ENCODE assay signal across 20 mouse cellular contexts in the genomic region with DNA sequence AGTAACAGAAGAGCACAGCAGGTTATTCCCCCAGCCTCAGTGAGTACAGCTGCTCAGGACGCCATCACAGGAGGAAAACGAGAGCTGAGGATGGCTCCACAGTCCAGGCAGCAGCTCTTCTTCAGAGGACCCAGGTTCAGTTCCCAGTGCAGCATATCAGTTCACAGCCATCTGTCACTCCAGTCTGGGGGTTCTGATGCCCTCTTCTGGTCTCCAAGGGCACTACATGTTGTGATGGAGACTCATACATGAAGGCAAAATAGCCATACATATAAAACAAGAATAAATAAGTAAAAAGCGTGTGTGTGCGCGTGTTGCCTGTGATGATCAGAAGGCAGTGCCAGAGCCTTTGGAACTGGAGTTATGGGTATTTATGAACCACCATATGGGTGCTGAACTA. TPM values are rescaled to one million over a fixed set of nuclear protein-coding genes. Genes with fewer than 3 reads are reported as not detected.
DNase-seq lines count a peak whose midpoint lies in the region; ATAC-seq and TF ChIP-seq lines count a peak whose summit lies in the region.
"Had no signal": no experiment of that assay in that cellular context is flagged by ENCODE, and none has a peak within 500 bp of the region (broad histone marks: within the 10 kb centered on the region; RNA-seq: fewer than 3 reads in every experiment).

No protein-coding gene starts in this region.

- H3K4me1 ChIP-seq in hindbrain, postnatal 0 days (ENCODE audit: insufficient read depth, low read length): no peaks in the 10 kb centered on the region
- peaks cover 3% of the 10 kb centered on the region; the same call in 1 of the 2 replicates for H3K4me1 ChIP-seq in hindbrain, embryonic 16.5 days (ENCODE audit: control insufficient read depth, insufficient read depth, low read depth, low read length)
- no peaks in the 10 kb centered on the region for H3K4me1 ChIP-seq in midbrain, postnatal 0 days (ENCODE audit: insufficient read depth, low read length)
- H3K4me1 ChIP-seq in midbrain, embryonic 15.5 days: peaks cover 8% of the 10 kb centered on the region
- H3K4me1 ChIP-seq in stomach, postnatal 0 days (replicated peaks; ENCODE audit: control insufficient read depth, insufficient read depth): no peaks in the 10 kb centered on the region
- H3K4me1 ChIP-seq: embryonic facial prominence, embryonic 13.5 days had no signal

- no peak overlapping the region for H3K9ac ChIP-seq in hindbrain, postnatal 0 days (replicated peaks; ENCODE audit: low read length)
- no peak overlapping the region for H3K9ac ChIP-seq in hindbrain, embryonic 16.5 days (ENCODE audit: low read depth, low read length)
- no peak overlapping the region for H3K9ac ChIP-seq in midbrain, postnatal 0 days (replicated peaks; ENCODE audit: low read length, poor library complexity, severe bottlenecking)
- no peak overlapping the region for H3K9ac ChIP-seq in midbrain, embryonic 15.5 days
- no peak overlapping the region for H3K9ac ChIP-seq in stomach, postnatal 0 days (ENCODE audit: low read length)
- H3K9ac ChIP-seq: embryonic facial prominence, embryonic 13.5 days; hindbrain, embryonic 12.5 days; limb, embryonic 13.5 days had no signal

- H3K36me3 ChIP-seq in hindbrain, postnatal 0 days (ENCODE audit: insufficient read depth, low read length): no peaks in the 10 kb centered on the region
- H3K36me3 ChIP-seq in hindbrain, embryonic 16.5 days (ENCODE audit: control insufficient read depth, insufficient read depth, low read length): no peaks in the 10 kb centered on the region; the same call in 1 of the 2 replicates
- H3K36me3 ChIP-seq in midbrain, postnatal 0 days (ENCODE audit: insufficient read depth, low read length): no peaks in the 10 kb centered on the region; the same call in 1 of the 2 replicates
- H3K36me3 ChIP-seq in midbrain, embryonic 15.5 days (replicated peaks): no peaks in the 10 kb centered on the region
- peaks cover 3% of the 10 kb centered on the region; the same call in 1 of the 2 replicates for H3K36me3 ChIP-seq in stomach, postnatal 0 days (ENCODE audit: control insufficient read depth, insufficient read depth, low read length)
- H3K36me3 ChIP-seq: hindbrain, embryonic 12.5 days had no signal

- H3K27me3 ChIP-seq in hindbrain, postnatal 0 days (ENCODE audit: insufficient read depth, low read length): no peaks in the 10 kb centered on the region
- no peaks in the 10 kb centered on the region for H3K27me3 ChIP-seq in hindbrain, embryonic 16.5 days (replicated peaks; ENCODE audit: control insufficient read depth, insufficient read depth, low read length)
- H3K27me3 ChIP-seq in midbrain, postnatal 0 days (ENCODE audit: insufficient read depth, low read length): no peaks in the 10 kb centered on the region
- H3K27me3 ChIP-seq in midbrain, embryonic 15.5 days (replicated peaks): no peaks in the 10 kb centered on the region
- no peaks in the 10 kb centered on the region for H3K27me3 ChIP-seq in stomach, postnatal 0 days (ENCODE audit: control insufficient read depth, insufficient read depth, low read length)
- H3K27me3 ChIP-seq: CH12.LX; embryonic facial prominence, embryonic 13.5 days; hindbrain, embryonic 12.5 days; limb, embryonic 13.5 days had no signal

- no peak overlapping the region for H3K4me2 ChIP-seq in hindbrain, postnatal 0 days (ENCODE audit: low read depth, low read length)
- no peak overlapping the region for H3K4me2 ChIP-seq in hindbrain, embryonic 16.5 days (ENCODE audit: low read length)
- no peak overlapping the region for H3K4me2 ChIP-seq in midbrain, postnatal 0 days (ENCODE audit: low read depth, low read length, poor library complexity, severe bottlenecking)
- no peak overlapping the region for H3K4me2 ChIP-seq in midbrain, embryonic 15.5 days
- no peak overlapping the region for H3K4me2 ChIP-seq in stomach, postnatal 0 days (replicated peaks; ENCODE audit: low read depth)
- H3K4me2 ChIP-seq: embryonic facial prominence, embryonic 13.5 days; hindbrain, embryonic 12.5 days; limb, embryonic 13.5 days had no signal

- no peak overlapping the region for H3K4me3 ChIP-seq in hindbrain, postnatal 0 days (ENCODE audit: low read length)
- H3K4me3 ChIP-seq in hindbrain, embryonic 16.5 days (ENCODE audit: low read length): no peak overlapping the region
- H3K4me3 ChIP-seq in midbrain, postnatal 0 days (ENCODE audit: low read depth, low read length): no peak overlapping the region
- no peak overlapping the region for H3K4me3 ChIP-seq in midbrain, embryonic 15.5 days
- H3K4me3 ChIP-seq in stomach, postnatal 0 days (ENCODE audit: low read depth, low read length): no peak overlapping the region
- H3K4me3 ChIP-seq: embryonic facial prominence, embryonic 13.5 days; hindbrain, embryonic 12.5 days; limb, embryonic 13.5 days had no signal

- DNase-seq in hindbrain, postnatal 0 days (ENCODE audit: low spot score): no peak
- DNase-seq in midbrain, postnatal 0 days (ENCODE audit: low spot score): no peak
- peak; percentile 43 for DNase-seq in R1 (ENCODE audit: low read depth, low spot score)
- DNase-seq in stomach, postnatal 0 days (ENCODE audit: low spot score): no peak
- DNase-seq in adrenal gland, adult (ENCODE audit: inconsistent age in 2 of 2, low spot score in 1 of 2): no peak
- DNase-seq: adrenal gland, postnatal 36 days; heart, adult 18-20 months; kidney, adult 2 months; thymus, postnatal 36 days had no signal

- TF ChIP-seq EP300 in stomach, postnatal 0 days (optimal IDR thresholded peaks at IDR 0.05): no peak

- ATAC-seq in hindbrain, postnatal 0 days: no peak
- no peak for ATAC-seq in hindbrain, embryonic 16.5 days
- no peak for ATAC-seq in midbrain, postnatal 0 days (ENCODE audit: low FRiP score)
- no peak for ATAC-seq in midbrain, embryonic 15.5 days (replicated peaks)
- ATAC-seq in stomach, postnatal 0 days (ENCODE audit: low FRiP score, low TSS enrichment): no peak
- ATAC-seq: lung, postnatal 0 days had no signal

- peak; percentile 21; the same call in 1 of the 2 replicates for TF ChIP-seq CTCF in hindbrain, postnatal 0 days (IDR thresholded peaks at IDR 0.05; ENCODE audit: low read depth)
- TF ChIP-seq CTCF in midbrain, postnatal 0 days (IDR thresholded peaks at IDR 0.05): peak; percentile 19; the same call in 1 of the 2 replicates
- peak; percentile 45 for TF ChIP-seq CTCF in stomach, postnatal 0 days (IDR thresholded peaks at IDR 0.05; ENCODE audit: low read depth)

- H3K27ac ChIP-seq in hindbrain, postnatal 0 days: no peak overlapping the region
- no peak overlapping the region for H3K27ac ChIP-seq in hindbrain, embryonic 16.5 days (ENCODE audit: low read depth, low read length)
- no peak overlapping the region for H3K27ac ChIP-seq in midbrain, postnatal 0 days (ENCODE audit: low read depth, low read length)
- no peak overlapping the region for H3K27ac ChIP-seq in midbrain, embryonic 15.5 days
- H3K27ac ChIP-seq in stomach, postnatal 0 days (replicated peaks): no peak overlapping the region
- H3K27ac ChIP-seq: embryonic facial prominence, embryonic 13.5 days; hindbrain, embryonic 12.5 days; limb, embryonic 13.5 days had no signal

- 95% methylated on average over 5 of the region's 5 CpGs for WGBS in hindbrain, postnatal 0 days
- WGBS in hindbrain, embryonic 16.5 days: 94% methylated on average over 5 of the region's 5 CpGs
- WGBS in midbrain, postnatal 0 days: 97% methylated on average over 5 of the region's 5 CpGs
- 96% methylated on average over 5 of the region's 5 CpGs for WGBS in midbrain, embryonic 15.5 days
- 96% methylated on average over 5 of the region's 5 CpGs for WGBS in stomach, postnatal 0 days

- H3K9me3 ChIP-seq in hindbrain, postnatal 0 days (ENCODE audit: low read length): no peaks in the 10 kb centered on the region
- 0 out of 2 replicates have a peak, but pooled peaks cover 2% of the 10 kb centered on the region for H3K9me3 ChIP-seq in hindbrain, embryonic 16.5 days (ENCODE audit: control insufficient read depth, low read length)
- H3K9me3 ChIP-seq in midbrain, postnatal 0 days (ENCODE audit: low read length): no peaks in the 10 kb centered on the region
- no peaks in the 10 kb centered on the region for H3K9me3 ChIP-seq in midbrain, embryonic 15.5 days
- H3K9me3 ChIP-seq in stomach, postnatal 0 days (ENCODE audit: control insufficient read depth, low read length): no peaks in the 10 kb centered on the region
- H3K9me3 ChIP-seq: hindbrain, embryonic 12.5 days had no signal

RNA-seq across cellular contexts. Expression of gene Gm42669, which starts 12.7 kb away (rescaled TPM):
- 0.16 and 0.32 TPM in 2 replicates for total RNA-seq in hindbrain, postnatal 0 days (2014; rRNA removed)
- 0.43 and 0.64 TPM in 2 replicates for polyA plus RNA-seq in hindbrain, postnatal 0 days (2015; fragmentation: Nextera tagmentation; extraction: Ambion mirVana)
- polyA plus RNA-seq in hindbrain, embryonic 16.5 days (2015; fragmentation: Nextera tagmentation; extraction: Ambion mirVana): 0.28 and 0.55 TPM in 2 replicates
- 0.66 and 3.4 TPM in 2 replicates for total RNA-seq in midbrain, postnatal 0 days (2014; rRNA removed)
- polyA plus RNA-seq in midbrain, postnatal 0 days (2015; fragmentation: Nextera tagmentation; extraction: Ambion mirVana): 0.28 and 0.72 TPM in 2 replicates
- polyA plus RNA-seq in midbrain, embryonic 15.5 days (2015; fragmentation: Nextera tagmentation; extraction: Ambion mirVana): 0.41 and 0.81 TPM in 2 replicates
- 0.11 and 0.13 TPM in 2 replicates for polyA plus RNA-seq in stomach, postnatal 0 days (2015; fragmentation: Nextera tagmentation; extraction: Ambion mirVana)
- total RNA-seq: adrenal gland, postnatal 36 days; gastrocnemius, adult 18-20 months; heart, adult 18-20 months had no signal
- polyA plus RNA-seq: kidney, adult 2 months; large intestine, adult 2 months had no signal

RNA-seq across cellular contexts. Expression of gene 1700028K03Rik, which starts 39.8 kb away (rescaled TPM):
- 0.10 and 0.18 TPM in 2 replicates for total RNA-seq in hindbrain, postnatal 0 days (2014; rRNA removed)
- polyA plus RNA-seq in hindbrain, postnatal 0 days (2015; fragmentation: Nextera tagmentation; extraction: Ambion mirVana): 0.25 and 0.34 TPM in 2 replicates
- polyA plus RNA-seq in hindbrain, embryonic 16.5 days (2015; fragmentation: Nextera tagmentation; extraction: Ambion mirVana): 0.19 and 0.29 TPM in 2 replicates
- total RNA-seq in midbrain, postnatal 0 days (2014; rRNA removed): 0.16 and 0.33 TPM in 2 replicates
- 0.16 and 0.17 TPM in 2 replicates for polyA plus RNA-seq in midbrain, postnatal 0 days (2015; fragmentation: Nextera tagmentation; extraction: Ambion mirVana)
- 0.39 and 0.72 TPM in 2 replicates for polyA plus RNA-seq in midbrain, embryonic 15.5 days (2015; fragmentation: Nextera tagmentation; extraction: Ambion mirVana)
- polyA plus RNA-seq in stomach, postnatal 0 days (2015; fragmentation: Nextera tagmentation; extraction: Ambion mirVana): 0.04 and 0.05 TPM in 2 replicates
- total RNA-seq: CH12.LX; heart, adult 18-20 months; megakaryocyte, adult 5-6 weeks; monocyte, adult 5-6 weeks had no signal
- polyA plus RNA-seq: kidney, adult 2 months; large intestine, adult 2 months had no signal

RNA-seq across cellular contexts. Expression of gene Btbd8, which starts 57.0 kb away (rescaled TPM):
- 26.5 and 28.8 TPM in 2 replicates for total RNA-seq in hindbrain, postnatal 0 days (2014; rRNA removed)
- polyA plus RNA-seq in hindbrain, postnatal 0 days (2015; fragmentation: Nextera tagmentation; extraction: Ambion mirVana): 22.4 and 23.0 TPM in 2 replicates
- polyA plus RNA-seq in hindbrain, embryonic 16.5 days (2015; fragmentation: Nextera tagmentation; extraction: Ambion mirVana): 19.9 and 24.6 TPM in 2 replicates
- total RNA-seq in midbrain, postnatal 0 days (2014; rRNA removed): 38.9 and 43.9 TPM in 2 replicates
- 23.5 and 24.9 TPM in 2 replicates for polyA plus RNA-seq in midbrain, postnatal 0 days (2015; fragmentation: Nextera tagmentation; extraction: Ambion mirVana)
- 22.4 and 22.5 TPM in 2 replicates for polyA plus RNA-seq in midbrain, embryonic 15.5 days (2015; fragmentation: Nextera tagmentation; extraction: Ambion mirVana)
- polyA plus RNA-seq in stomach, postnatal 0 days (2015; fragmentation: Nextera tagmentation; extraction: Ambion mirVana): 2.2 and 2.3 TPM in 2 replicates
